Mouse (Mus musculus): ENCODE results near the gene Pianp.

- TF ChIP-seq CTCF (IDR thresholded peaks at IDR 0.05; ENCODE audit: low read depth, low read length) (no peak), POLR2A (IDR thresholded peaks at IDR 0.05; ENCODE audit: insufficient read depth, low read length) (no peak)
Observed at GRCm38 (mm10) chr6:124965747-124966146, 30.7 kb upstream of the Pianp start.
